Mouse (Mus musculus) lung, adult 2 months (tissue): ENCODE results near the gene Iqschfp. TPM values are rescaled to one million over a fixed set of nuclear protein-coding genes. Genes with fewer than 3 reads are reported as not detected.

Source experiments
- DNase-seq: peaks from one replicate; pipeline ENCODE4 v3.0.0; 2022
- H3K4me1 ChIP-seq: fragments of 200-500 bp; 2 replicates; pipeline ENCODE4 v1.6.1; 2011; ENCODE audit warnings: low read length; ENCODE audit not compliant: control insufficient read depth, insufficient read depth
- H3K4me3 ChIP-seq: fragments of 200-500 bp; replicated peaks from 2 replicates; pipeline ENCODE3; 2011; ENCODE audit warnings: low read depth, mild to moderate bottlenecking, control low read depth, low read length; ENCODE audit errors: extremely low read depth
- CTCF ChIP-seq: fragments of 200-500 bp; IDR thresholded peaks from 2 replicates; pipeline ENCODE4 v1.5.1; 2011; ENCODE audit warnings: mild to moderate bottlenecking, low read length, control low read depth; ENCODE audit not compliant: insufficient read depth
- POLR2A ChIP-seq: fragments of 200-500 bp; IDR thresholded peaks from 2 replicates; pipeline ENCODE4 v1.6.1; 2011; ENCODE audit warnings: low read depth, mild to moderate bottlenecking, control low read depth, low read length, borderline replicate concordance; ENCODE audit errors: extremely low read depth
- WGBS: fragments of 180-500 bp; shearing (Covaris S2); methylation state at CpG from one replicate; pipeline ENCODE4 v1.1.7; 2018; 5-methylcytosine and 5-hydroxymethylcytosine counted together
- polyA plus RNA-seq: library from polyadenylated mRNA; depleted of rRNA; stranded (reverse); fragments of >200 nt; gene quantifications from 2 replicates; pipeline ENCODE4 v1.2.3, GENCODE M21; 2012

Iqschfp gene
- polyA plus RNA-seq, 1 experiment, result not detected

GRCm38 (mm10) chr3:68121338-68121737, 229.3 kb downstream of the Iqschfp start:
- no peak for DNase-seq
- Histone ChIP-seq H3K4me3 (no peak overlapping the region), H3K4me1 (no peaks in the 10 kb centered on the region)
- TF ChIP-seq CTCF (no peak), POLR2A (no peak)
- 27% methylated on average over 5 of the region's 5 CpGs for WGBS

- Histone ChIP-seq H3K4me1 (no peaks in the 10 kb centered on the region), H3K4me3 (no peak overlapping the region)
- no peak for DNase-seq
- WGBS, result 74% methylated on average over 6 of the region's 6 CpGs
- TF ChIP-seq CTCF, result no peak
- TF ChIP-seq POLR2A, result no peak
Measured at GRCm38 (mm10) chr3:68126284-68126856, 234.3 kb downstream of the Iqschfp start.

- Histone ChIP-seq H3K4me1 (no peaks in the 10 kb centered on the region), H3K4me3 (no peak overlapping the region)
- TF ChIP-seq POLR2A (no peak), CTCF (no peak)
- DNase-seq, result no peak
- 88% methylated on average over 1 of the region's 1 CpGs for WGBS
Measured at GRCm38 (mm10) chr3:68130386-68130785, 238.4 kb downstream of the Iqschfp start.

DNA sequence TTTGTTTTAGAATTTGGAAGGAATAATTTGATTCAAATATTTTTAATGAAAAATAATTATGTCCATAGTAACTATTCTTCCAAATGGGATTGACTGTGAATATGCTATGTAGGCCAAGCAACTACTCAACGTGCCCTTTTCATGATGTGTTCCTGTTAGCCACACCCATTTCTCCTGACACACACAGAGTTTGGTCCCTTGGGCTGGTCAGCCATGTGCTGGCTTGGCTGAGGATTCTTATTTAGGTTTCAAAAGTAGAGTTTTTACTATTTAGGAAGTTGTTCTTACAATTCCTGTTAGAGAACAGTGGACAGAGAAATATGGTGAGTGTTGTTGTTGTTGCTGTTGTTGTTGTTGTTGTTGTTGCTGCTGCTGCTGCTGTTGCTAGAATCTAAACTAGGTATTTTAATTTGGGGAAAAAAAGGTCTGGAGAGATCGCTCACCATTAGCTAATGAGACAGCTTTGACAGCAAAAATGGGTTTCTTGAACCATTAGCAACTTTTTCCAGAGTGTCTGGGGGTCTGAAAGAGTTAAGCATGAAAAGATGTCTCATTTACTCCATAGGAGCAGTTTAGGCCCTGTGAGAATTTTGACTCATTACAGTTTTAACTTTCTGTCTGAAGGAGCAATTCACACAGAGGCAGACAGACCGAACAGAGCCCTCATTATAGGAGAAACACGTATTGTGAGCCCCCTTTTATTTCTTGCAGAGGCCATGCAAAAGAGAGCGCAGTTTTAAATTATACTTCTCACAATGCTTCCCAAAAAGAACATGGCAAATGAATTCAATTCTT, 247.0 kb downstream of the Iqschfp start:
- 79% methylated on average over 5 of the region's 5 CpGs for WGBS
- DNase-seq, result no peak
- Histone ChIP-seq H3K4me1 (no peaks in the 10 kb centered on the region), H3K4me3 (no peak overlapping the region)
- TF ChIP-seq CTCF (no peak), POLR2A (no peak)

- Histone ChIP-seq H3K4me3 (no peak overlapping the region), H3K4me1 (no peaks in the 10 kb centered on the region)
- no peak for DNase-seq
- TF ChIP-seq POLR2A (no peak), CTCF (no peak)
- 71% methylated on average over 8 of the region's 8 CpGs for WGBS
Measured at GRCm38 (mm10) chr3:68150688-68151087, 258.7 kb downstream of the Iqschfp start.

- DNase-seq, result no peak
- no peak overlapping the region for H3K4me3 ChIP-seq
- TF ChIP-seq POLR2A (no peak), CTCF (no peak)
- H3K4me1 ChIP-seq, result no peaks in the 10 kb centered on the region
- WGBS, result 62% methylated on average over 1 of the region's 1 CpGs
Measured at GRCm38 (mm10) chr3:68160175-68160574, 268.1 kb downstream of the Iqschfp start.

GRCm38 (mm10) chr3:68160760-68161159, 268.7 kb downstream of the Iqschfp start:
- TF ChIP-seq POLR2A (no peak), CTCF (no peak)
- WGBS, result 36% methylated on average over 3 of the region's 3 CpGs
- no peak overlapping the region for H3K4me3 ChIP-seq
- DNase-seq, result no peak
- no peaks in the 10 kb centered on the region for H3K4me1 ChIP-seq

GRCm38 (mm10) chr3:68178248-68178647, 286.2 kb downstream of the Iqschfp start:
- no peak for TF ChIP-seq CTCF
- TF ChIP-seq POLR2A, result no peak
- 66% methylated on average over 1 of the region's 1 CpGs for WGBS
- no peak overlapping the region for H3K4me3 ChIP-seq
- no peaks in the 10 kb centered on the region for H3K4me1 ChIP-seq
- no peak for DNase-seq

DNA sequence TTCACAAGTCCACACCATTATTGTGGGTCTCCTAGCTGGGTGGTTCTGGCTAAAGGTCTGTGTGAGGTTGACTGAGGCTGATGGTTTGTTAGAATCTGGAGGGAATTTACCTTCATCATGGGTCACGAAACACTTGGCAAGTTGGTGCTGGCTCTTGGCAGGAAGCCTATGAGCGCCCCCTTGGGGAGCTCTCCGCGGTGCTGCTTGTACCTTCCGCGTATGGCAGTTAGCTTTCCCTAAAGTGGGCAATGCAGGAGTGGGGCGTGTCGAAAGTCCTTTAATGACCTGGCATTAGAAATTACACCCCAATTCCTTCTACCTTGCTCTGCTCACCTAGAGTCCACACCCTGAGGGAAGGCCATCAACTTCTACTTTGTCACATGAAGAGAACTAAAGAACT, 295.4 kb downstream of the Iqschfp start:
- WGBS, result 64% methylated on average over 8 of the region's 8 CpGs
- no peak for TF ChIP-seq POLR2A
- TF ChIP-seq CTCF, result no peak
- no peak for DNase-seq
- Histone ChIP-seq H3K4me3 (no peak overlapping the region), H3K4me1 (no peaks in the 10 kb centered on the region)

DNA sequence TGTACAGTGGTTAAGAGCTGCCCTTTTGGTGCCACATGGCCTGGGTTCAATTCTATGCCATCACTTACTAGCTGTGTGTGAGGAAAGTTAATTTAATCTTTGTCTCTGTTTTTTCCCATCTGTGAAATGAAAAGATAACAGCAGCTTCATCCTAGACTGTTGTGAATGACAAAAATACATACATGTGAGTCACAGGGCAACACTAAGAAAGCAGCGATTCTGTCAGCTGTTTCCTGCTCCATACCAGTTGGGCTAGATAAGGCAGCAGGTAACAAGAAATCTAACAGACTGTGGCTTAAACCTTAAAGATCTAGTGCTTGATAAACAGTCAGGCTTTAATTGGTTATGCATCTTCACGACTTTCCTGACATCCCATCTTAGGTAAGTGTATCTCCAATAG, 297.1 kb downstream of the Iqschfp start:
- Histone ChIP-seq H3K4me1 (no peaks in the 10 kb centered on the region), H3K4me3 (no peak overlapping the region)
- TF ChIP-seq CTCF (no peak), POLR2A (no peak)
- no peak for DNase-seq
- 52% methylated on average over 2 of the region's 2 CpGs for WGBS
